In genomic region chr8:111579318-111579717, GRCm38 (mm10) we compare ENCODE assay signal across 30 mouse cellular contexts. TPM values are rescaled to one million over a fixed set of nuclear protein-coding genes. Genes with fewer than 3 reads are reported as not detected.
A peak's percentile ranks its signal among the peaks of the same experiment; 100 is the strongest.
DNase-seq lines count a peak whose midpoint lies in the region; ATAC-seq lines count a peak whose summit lies in the region.
"Had no signal": no experiment of that assay in that cellular context is flagged by ENCODE, and none has a peak within 500 bp of the region (broad histone marks: within the 10 kb centered on the region; RNA-seq: fewer than 3 reads in every experiment).

No protein-coding gene starts in this region.

- H3K4me3 ChIP-seq in forebrain, embryonic 13.5 days, result no peak overlapping the region
- H3K4me3 ChIP-seq in forebrain, embryonic 12.5 days (replicated peaks), result no peak overlapping the region
- H3K4me3 ChIP-seq: embryonic facial prominence, embryonic 13.5 days; heart, embryonic 10.5 days; heart, embryonic 15.5 days; liver, embryonic 12.5 days; neural tube, embryonic 15.5 days had no signal

- H3K27ac ChIP-seq in forebrain, embryonic 13.5 days, result 0 out of 2 replicates have a peak overlapping the region, but pooled peaks have one; percentile 4
- H3K27ac ChIP-seq in forebrain, embryonic 12.5 days, result no peak overlapping the region
- H3K27ac ChIP-seq: embryonic facial prominence, embryonic 13.5 days; heart, embryonic 10.5 days; heart, embryonic 15.5 days; hindbrain, postnatal 0 days; liver, embryonic 12.5 days; neural tube, embryonic 15.5 days; stomach, postnatal 0 days had no signal

- no peak overlapping the region for H3K4me2 ChIP-seq in forebrain, embryonic 13.5 days
- H3K4me2 ChIP-seq in forebrain, embryonic 12.5 days, result no peak overlapping the region
- H3K4me2 ChIP-seq: embryonic facial prominence, embryonic 13.5 days; heart, embryonic 15.5 days; liver, embryonic 12.5 days; midbrain, embryonic 11.5 days; neural tube, embryonic 15.5 days had no signal

- no peaks in the 10 kb centered on the region for H3K9me3 ChIP-seq in forebrain, embryonic 13.5 days (replicated peaks)
- no peaks in the 10 kb centered on the region for H3K9me3 ChIP-seq in forebrain, embryonic 12.5 days
- H3K9me3 ChIP-seq: embryonic facial prominence, embryonic 13.5 days; G1E; heart, embryonic 10.5 days; heart, embryonic 15.5 days; liver, embryonic 12.5 days; neural tube, embryonic 15.5 days had no signal

- no peaks in the 10 kb centered on the region for H3K27me3 ChIP-seq in forebrain, embryonic 13.5 days
- no peaks in the 10 kb centered on the region for H3K27me3 ChIP-seq in forebrain, embryonic 12.5 days
- H3K27me3 ChIP-seq: embryonic facial prominence, embryonic 13.5 days; heart, embryonic 15.5 days; liver, embryonic 12.5 days; neural tube, embryonic 15.5 days had no signal

- H3K9ac ChIP-seq in forebrain, embryonic 13.5 days, result no peak overlapping the region
- no peak overlapping the region for H3K9ac ChIP-seq in forebrain, embryonic 12.5 days
- H3K9ac ChIP-seq: embryonic facial prominence, embryonic 13.5 days; heart, embryonic 15.5 days; liver, embryonic 12.5 days; liver, postnatal 0 days; neural tube, embryonic 15.5 days had no signal

- peaks cover 4% of the 10 kb centered on the region; the same call in 1 of the 2 replicates for H3K36me3 ChIP-seq in forebrain, embryonic 13.5 days (ENCODE audit: poor library complexity, severe bottlenecking)
- H3K36me3 ChIP-seq in forebrain, embryonic 12.5 days (replicated peaks), result peaks cover 4% of the 10 kb centered on the region
- H3K36me3 ChIP-seq: heart, embryonic 15.5 days; neural tube, embryonic 15.5 days had no signal

- DNase-seq in cerebellum, adult 11 months, result peak; percentile 53
- DNase-seq in cerebellum, adult 9-10 months, result peak; percentile 75
- peak; percentile 57 to 62 for DNase-seq in cerebellum, postnatal 36 days
- DNase-seq in spleen, postnatal 10 days (ENCODE audit: low spot score in 2 of 2), result no peak
- DNase-seq in heart, adult 8-10 months (ENCODE audit: low spot score), result no peak
- DNase-seq: adrenal gland, adult 8-10 months; gastrocnemius, postnatal 10 days; kidney, adult 8-10 months; kidney, postnatal 10 days; left cerebral cortex, postnatal 4 days; liver, postnatal 0 days; lung, postnatal 36 days; retina, postnatal 1 day; right cerebral cortex, postnatal 25 days; thymus, adult 18-20 months; thymus, postnatal 4 days had no signal

- WGBS in forebrain, embryonic 13.5 days, result 91% methylated on average over 1 of the region's 1 CpGs
- whole genome bisulfite sequencing in forebrain, embryonic 12.5 days, result 88% methylated on average over 1 of the region's 1 CpGs

- ATAC-seq in forebrain, embryonic 13.5 days, result no peak
- ATAC-seq in forebrain, embryonic 12.5 days (ENCODE audit: low FRiP score), result no peak
- ATAC-seq: hindbrain, postnatal 0 days; intestine, embryonic 16.5 days; liver, embryonic 12.5 days; liver, postnatal 0 days had no signal

- peaks cover 30% of the 10 kb centered on the region; the same call in 1 of the 2 replicates for H3K4me1 ChIP-seq in forebrain, embryonic 13.5 days
- H3K4me1 ChIP-seq in forebrain, embryonic 12.5 days, result peaks cover 13% of the 10 kb centered on the region; the same call in 1 of the 2 replicates

RNA-seq across cellular contexts. Expression of gene Znrf1, which starts 43.4 kb away (rescaled TPM):
- polyA plus RNA-seq in forebrain, embryonic 13.5 days (2015; fragmentation: Nextera tagmentation; extraction: Ambion mirVana), result 48.0 and 48.7 TPM in 2 replicates
- 71.8 and 73.8 TPM in 2 replicates for polyA plus RNA-seq in forebrain, embryonic 12.5 days (2016; fragmentation: Nextera tagmentation; extraction: Ambion mirVana)
- 10 to 100 TPM; 52.7 to 71.3 (median 59.2) TPM for total RNA-seq in heart, adult 8-10 months (2022)

RNA-seq across cellular contexts. Expression of gene Ldhd, which starts 50.9 kb away (rescaled TPM):
- polyA plus RNA-seq in forebrain, embryonic 13.5 days (2015; fragmentation: Nextera tagmentation; extraction: Ambion mirVana), result 0.23 and 0.31 TPM in 2 replicates
- polyA plus RNA-seq in forebrain, embryonic 12.5 days (2016; fragmentation: Nextera tagmentation; extraction: Ambion mirVana), result 0.24 and 0.50 TPM in 2 replicates
- 10 to 100 TPM; 48.8 to 58.2 (median 54.8) TPM for total RNA-seq in heart, adult 8-10 months (2022)
- total RNA-seq: granulocyte monocyte progenitor cell, adult 5-6 weeks; monocyte, adult 5-6 weeks had no signal
- polyA plus RNA-seq: G1E had no signal

RNA-seq across cellular contexts. Expression of gene Wdr59, which starts 57.4 kb away (rescaled TPM):
- 5.7 and 6.5 TPM in 2 replicates for polyA plus RNA-seq in forebrain, embryonic 13.5 days (2015; fragmentation: Nextera tagmentation; extraction: Ambion mirVana)
- polyA plus RNA-seq in forebrain, embryonic 12.5 days (2016; fragmentation: Nextera tagmentation; extraction: Ambion mirVana), result 5.7 and 5.9 TPM in 2 replicates
- 1 to 10 TPM; 6.5 to 7.4 (median 7.0) TPM for total RNA-seq in heart, adult 8-10 months (2022)

Comparison
In these comparisons a context has a peak if more than half of its experiments do, and no peak if none do; other contexts are left out.
1. DNase-seq: peak in cerebellum, adult 11 months (single experiment), cerebellum, adult 9-10 months (single experiment) and cerebellum, postnatal 36 days (2 of 2); none in spleen, postnatal 10 days (0 of 2) and heart, adult 8-10 months (single experiment).